Comparison of ENCODE assay signal across 24 mouse cellular contexts in genomic region chr11:119352113-119352512, GRCm38 (mm10). TPM values are rescaled to one million over a fixed set of nuclear protein-coding genes. Genes with fewer than 3 reads are reported as not detected.
A peak's percentile ranks its signal among the peaks of the same experiment; 100 is the strongest.
DNase-seq lines count a peak whose midpoint lies in the region; ATAC-seq lines count a peak whose summit lies in the region.
"Had no signal": no experiment of that assay in that cellular context is flagged by ENCODE, and none has a peak within 500 bp of the region (broad histone marks: within the 10 kb centered on the region; RNA-seq: fewer than 3 reads in every experiment).

No protein-coding gene starts in this region.

- WGBS in hindbrain, embryonic 13.5 days: 82% methylated on average over 7 of the region's 7 CpGs
- 75% methylated on average over 7 of the region's 7 CpGs for WGBS in forebrain, embryonic 11.5 days

- ATAC-seq in activated CD4-positive, CD25-positive, alpha-beta regulatory T cell, adult 4 months: peak; percentile 36
- ATAC-seq in megakaryocyte, adult 5-6 weeks (ENCODE audit: poor library complexity, severe bottlenecking): peak; percentile 23
- ATAC-seq in hindbrain, embryonic 13.5 days (ENCODE audit: low FRiP score): no peak
- no peak for ATAC-seq in forebrain, embryonic 11.5 days (replicated peaks; ENCODE audit: low FRiP score)
- ATAC-seq: forebrain, embryonic 14.5 days; intestine, postnatal 0 days; Patski had no signal

- H3K36me3 ChIP-seq in hindbrain, embryonic 13.5 days: no peaks in the 10 kb centered on the region
- no peaks in the 10 kb centered on the region; the same call in 1 of the 2 replicates for H3K36me3 ChIP-seq in forebrain, embryonic 11.5 days (ENCODE audit: control insufficient read depth, insufficient read depth, low read length)
- H3K36me3 ChIP-seq: limb, embryonic 12.5 days; liver, embryonic 15.5 days; neural tube, embryonic 12.5 days; stomach, embryonic 15.5 days had no signal

- peak; percentile 23 to 24 for DNase-seq in spleen, postnatal 36 days (ENCODE audit: low spot score in 2 of 2)
- DNase-seq in spleen, postnatal 4 days (ENCODE audit: low spot score in 2 of 2): no peak
- no peak for DNase-seq in forebrain, embryonic 11.5 days (ENCODE audit: low spot score)
- no peak for DNase-seq in thymus, postnatal 25 days
- no peak for DNase-seq in cerebellum, adult 18-20 months
- DNase-seq: adrenal gland, postnatal 36 days; cerebellum, adult 9-10 months; gastrocnemius, postnatal 36 days; heart, postnatal 10 days; lung, postnatal 10 days; midbrain, embryonic 14.5 days had no signal

- H3K4me2 ChIP-seq in hindbrain, embryonic 13.5 days: no peak overlapping the region
- no peak overlapping the region for H3K4me2 ChIP-seq in forebrain, embryonic 11.5 days (ENCODE audit: low read depth, low read length, severe bottlenecking)
- H3K4me2 ChIP-seq: hindbrain, embryonic 14.5 days; limb, embryonic 12.5 days; liver, embryonic 15.5 days; neural tube, embryonic 12.5 days; stomach, embryonic 15.5 days had no signal

- peaks cover 17% of the 10 kb centered on the region for H3K4me1 ChIP-seq in hindbrain, embryonic 13.5 days (replicated peaks)
- peaks cover 12% of the 10 kb centered on the region; the same call in 1 of the 2 replicates for H3K4me1 ChIP-seq in forebrain, embryonic 11.5 days (replicated peaks; ENCODE audit: control insufficient read depth, insufficient read depth, low read length)

- no peak overlapping the region for H3K4me3 ChIP-seq in hindbrain, embryonic 13.5 days
- H3K4me3 ChIP-seq in forebrain, embryonic 11.5 days (ENCODE audit: low read depth, low read length): no peak overlapping the region
- H3K4me3 ChIP-seq: heart, embryonic 10.5 days; layer of hippocampus, adult 2 months; limb, embryonic 12.5 days; liver, embryonic 15.5 days; neural tube, embryonic 12.5 days; stomach, embryonic 15.5 days had no signal

- 0 out of 2 replicates have a peak, but pooled peaks cover 4% of the 10 kb centered on the region for H3K27me3 ChIP-seq in hindbrain, embryonic 13.5 days
- H3K27me3 ChIP-seq in forebrain, embryonic 11.5 days (ENCODE audit: control insufficient read depth, insufficient read depth, low read length): no peaks in the 10 kb centered on the region
- H3K27me3 ChIP-seq: neural tube, embryonic 12.5 days; Patski; stomach, embryonic 15.5 days had no signal

- H3K27ac ChIP-seq in hindbrain, embryonic 13.5 days: no peak overlapping the region
- no peak overlapping the region for H3K27ac ChIP-seq in forebrain, embryonic 11.5 days (ENCODE audit: low read depth, low read length)
- H3K27ac ChIP-seq: heart, embryonic 10.5 days; hindbrain, embryonic 14.5 days; layer of hippocampus, adult 2 months; limb, embryonic 12.5 days; liver, embryonic 15.5 days; neural tube, embryonic 12.5 days; stomach, embryonic 15.5 days had no signal

- no peaks in the 10 kb centered on the region for H3K9me3 ChIP-seq in hindbrain, embryonic 13.5 days
- no peaks in the 10 kb centered on the region for H3K9me3 ChIP-seq in forebrain, embryonic 11.5 days (ENCODE audit: control insufficient read depth, low read length)
- H3K9me3 ChIP-seq: heart, embryonic 10.5 days; limb, embryonic 12.5 days; liver, embryonic 15.5 days; neural tube, embryonic 12.5 days; stomach, embryonic 15.5 days had no signal

- H3K9ac ChIP-seq in hindbrain, embryonic 13.5 days: no peak overlapping the region
- no peak overlapping the region for H3K9ac ChIP-seq in forebrain, embryonic 11.5 days (ENCODE audit: low read length)
- H3K9ac ChIP-seq: hindbrain, embryonic 14.5 days; limb, embryonic 12.5 days; liver, embryonic 15.5 days; neural tube, embryonic 12.5 days; stomach, embryonic 15.5 days had no signal

RNA-seq across cellular contexts. Expression of gene Sgsh, which starts 3.2 kb away (rescaled TPM):
- polyA plus RNA-seq in activated CD4-positive, CD25-positive, alpha-beta regulatory T cell, adult 4 months (2017; shearing (Covaris generic)): 10 to 100 TPM in 1 of 2 experiments, 1 to 10 TPM in 1; 7.4 to 13.7 TPM
- 12.9 and 15.0 TPM in 2 replicates for total RNA-seq in megakaryocyte, adult 5-6 weeks (2015)
- total RNA-seq in megakaryocyte, adult 5-6 weeks (2017): 12.9 and 15.8 TPM in 2 replicates
- 4.7 and 5.5 TPM in 2 replicates for polyA plus RNA-seq in hindbrain, embryonic 13.5 days (2015; fragmentation: Nextera tagmentation; extraction: Ambion mirVana)
- 6.6 and 7.3 TPM in 2 replicates for polyA plus RNA-seq in forebrain, embryonic 11.5 days (2014; fragmentation: Nextera tagmentation; extraction: Ambion mirVana)

RNA-seq across cellular contexts. Expression of gene Slc26a11, which starts 3.2 kb away (rescaled TPM):
- 10 to 100 TPM in 1 of 2 experiments, 1 to 10 TPM in 1; 8.5 to 17.3 TPM for polyA plus RNA-seq in activated CD4-positive, CD25-positive, alpha-beta regulatory T cell, adult 4 months (2017; shearing (Covaris generic))
- 4.8 and 6.0 TPM in 2 replicates for total RNA-seq in megakaryocyte, adult 5-6 weeks (2015)
- total RNA-seq in megakaryocyte, adult 5-6 weeks (2017): 1.2 and 3.4 TPM in 2 replicates
- 4.8 and 5.3 TPM in 2 replicates for polyA plus RNA-seq in hindbrain, embryonic 13.5 days (2015; fragmentation: Nextera tagmentation; extraction: Ambion mirVana)
- 7.2 and 7.9 TPM in 2 replicates for polyA plus RNA-seq in forebrain, embryonic 11.5 days (2014; fragmentation: Nextera tagmentation; extraction: Ambion mirVana)

RNA-seq across cellular contexts. Expression of gene Rnf213, which starts 40.8 kb away (rescaled TPM):
- 10 to 100 TPM; 43.2 to 52.8 TPM for polyA plus RNA-seq in activated CD4-positive, CD25-positive, alpha-beta regulatory T cell, adult 4 months (2017; shearing (Covaris generic))
- total RNA-seq in megakaryocyte, adult 5-6 weeks (2015): 108 and 121 TPM in 2 replicates
- total RNA-seq in megakaryocyte, adult 5-6 weeks (2017): 70.7 and 84.8 TPM in 2 replicates
- polyA plus RNA-seq in hindbrain, embryonic 13.5 days (2015; fragmentation: Nextera tagmentation; extraction: Ambion mirVana): 0.70 and 0.94 TPM in 2 replicates
- 1.8 and 2.1 TPM in 2 replicates for polyA plus RNA-seq in forebrain, embryonic 11.5 days (2014; fragmentation: Nextera tagmentation; extraction: Ambion mirVana)

RNA-seq across cellular contexts. Expression of gene Card14, which starts 44.5 kb away (rescaled TPM):
- under 1 TPM in 1 of 2 experiments, not detected in 1; 0.25 TPM for polyA plus RNA-seq in activated CD4-positive, CD25-positive, alpha-beta regulatory T cell, adult 4 months (2017; shearing (Covaris generic))
- not detected in 2 replicates for total RNA-seq in megakaryocyte, adult 5-6 weeks (2015)
- total RNA-seq in megakaryocyte, adult 5-6 weeks (2017): 0.04 TPM in 1 of 2 replicates, not detected in the other
- 0.06 and 0.09 TPM in 2 replicates for polyA plus RNA-seq in hindbrain, embryonic 13.5 days (2015; fragmentation: Nextera tagmentation; extraction: Ambion mirVana)
- polyA plus RNA-seq in forebrain, embryonic 11.5 days (2014; fragmentation: Nextera tagmentation; extraction: Ambion mirVana): 0.15 TPM in 1 of 2 replicates, not detected in the other

RNA-seq across cellular contexts. Expression of gene Eif4a3, which starts 52.2 kb away (rescaled TPM):
- polyA plus RNA-seq in activated CD4-positive, CD25-positive, alpha-beta regulatory T cell, adult 4 months (2017; shearing (Covaris generic)): 100 to 1,000 TPM; 170 to 190 TPM
- 181 and 188 TPM in 2 replicates for total RNA-seq in megakaryocyte, adult 5-6 weeks (2015)
- total RNA-seq in megakaryocyte, adult 5-6 weeks (2017): 147 TPM in 2 replicates
- polyA plus RNA-seq in hindbrain, embryonic 13.5 days (2015; fragmentation: Nextera tagmentation; extraction: Ambion mirVana): 266 and 296 TPM in 2 replicates
- 409 and 463 TPM in 2 replicates for polyA plus RNA-seq in forebrain, embryonic 11.5 days (2014; fragmentation: Nextera tagmentation; extraction: Ambion mirVana)

Comparison
In these comparisons a context has a peak if more than half of its experiments do, and no peak if none do; other contexts are left out.
1. DNase-seq: peak in spleen, postnatal 36 days (2 of 2); none in spleen, postnatal 4 days (0 of 2), forebrain, embryonic 11.5 days (single experiment), thymus, postnatal 25 days (single experiment) and cerebellum, adult 18-20 months (0 of 2).
2. ATAC-seq: peak in activated CD4-positive, CD25-positive, alpha-beta regulatory T cell, adult 4 months (single experiment) and megakaryocyte, adult 5-6 weeks (single experiment); none in hindbrain, embryonic 13.5 days (single experiment) and forebrain, embryonic 11.5 days (single experiment).
3. RNA of gene Rnf213, which starts 40.8 kb away (polyA plus RNA-seq): 43.2 to 52.8 TPM in activated CD4-positive, CD25-positive, alpha-beta regulatory T cell, adult 4 months; 1.8 to 2.1 TPM in forebrain, embryonic 11.5 days and 0.70 to 0.94 TPM in hindbrain, embryonic 13.5 days; every median in the first group is over 10 times any median in the second.